Mouse (Mus musculus) ES-E14 (cell line): ENCODE results near the gene Lyzl4.

Experiments used
- CHD2 ChIP-seq: IDR thresholded peaks from 2 replicates; pipeline ENCODE4 v1.6.1; 2014; ENCODE audit warnings: mild to moderate bottlenecking, low read depth, low read length, inconsistent platforms
- HCFC1 ChIP-seq: IDR thresholded peaks from 2 replicates; pipeline ENCODE4 v1.6.1; 2012; ENCODE audit warnings: low read length, inconsistent platforms, borderline replicate concordance; ENCODE audit not compliant: insufficient read depth
- MAFK ChIP-seq: IDR thresholded peaks from 2 replicates; pipeline ENCODE4 v1.6.1; 2014; ENCODE audit warnings: mild to moderate bottlenecking, low read depth, low read length, inconsistent platforms; ENCODE audit not compliant: insufficient read depth
- ZC3H11A ChIP-seq: IDR thresholded peaks from 2 replicates; pipeline ENCODE4 v1.6.1; 2012; ENCODE audit warnings: low read depth, mild to moderate bottlenecking, inconsistent platforms, low read length, borderline replicate concordance
- ZNF384 ChIP-seq: IDR thresholded peaks from 2 replicates; pipeline ENCODE4 v1.6.1; 2012; ENCODE audit warnings: low read depth, low read length, inconsistent platforms

GRCm38 (mm10) chr9:121681191-121681590 lies 39.3 kb upstream of the Lyzl4 start:
- TF ChIP-seq ZNF384: no peak
- no peak for TF ChIP-seq ZC3H11A
- TF ChIP-seq CHD2: no peak
- no peak for TF ChIP-seq MAFK
- TF ChIP-seq HCFC1: no peak
